Mouse (Mus musculus): Measurements from ENCODE around the gene Rasgef1a. TPM values are rescaled to one million over a fixed set of nuclear protein-coding genes. Genes with fewer than 3 reads are reported as not detected.

The Rasgef1a gene
- polyA plus RNA-seq, 1 experiment from 2014 or later, result 1.4 TPM

GRCm38 (mm10) chr6:118047811-118048505 is 36.7 kb downstream of the Rasgef1a start:
- no peaks in the 10 kb centered on the region for H3K4me1 ChIP-seq (replicated peaks; ENCODE audit: insufficient read depth, low read length)
- no peaks in the 10 kb centered on the region for H3K27me3 ChIP-seq (ENCODE audit: insufficient read depth, low read length)
- H3K4me2 ChIP-seq (ENCODE audit: low read length), result no peak overlapping the region
- H3K36me3 ChIP-seq (ENCODE audit: insufficient read depth, low read length), result no peaks in the 10 kb centered on the region
- WGBS, result 78% methylated on average over 4 of the region's 4 CpGs
- no peak overlapping the region for H3K27ac ChIP-seq
- ATAC-seq (replicated peaks; ENCODE audit: low FRiP score, low read depth) (no peak), DNase-seq (ENCODE audit: low spot score) (no peak)
- H3K9ac ChIP-seq (ENCODE audit: low read depth, low read length), result no peak overlapping the region
- no peak for TF ChIP-seq CTCF (IDR thresholded peaks at IDR 0.05; ENCODE audit: low read depth)
- no peaks in the 10 kb centered on the region for H3K9me3 ChIP-seq (replicated peaks; ENCODE audit: low read length)
- no peak overlapping the region for H3K4me3 ChIP-seq (replicated peaks; ENCODE audit: low read depth, low read length)

GRCm38 (mm10) chr6:118049776-118050175 is 38.5 kb downstream of the Rasgef1a start:
- H3K4me1 ChIP-seq (replicated peaks; ENCODE audit: insufficient read depth, low read length), result no peaks in the 10 kb centered on the region
- no peak for TF ChIP-seq CTCF (IDR thresholded peaks at IDR 0.05; ENCODE audit: low read depth)
- ATAC-seq (replicated peaks; ENCODE audit: low FRiP score, low read depth), result no peak
- WGBS, result 86% methylated on average over 6 of the region's 6 CpGs
- DNase-seq (ENCODE audit: low spot score), result no peak
- H3K9ac ChIP-seq (ENCODE audit: low read depth, low read length), result no peak overlapping the region
- H3K4me3 ChIP-seq (replicated peaks; ENCODE audit: low read depth, low read length), result no peak overlapping the region
- no peaks in the 10 kb centered on the region for H3K36me3 ChIP-seq (ENCODE audit: insufficient read depth, low read length)
- H3K9me3 ChIP-seq (replicated peaks; ENCODE audit: low read length), result no peaks in the 10 kb centered on the region
- H3K27me3 ChIP-seq (ENCODE audit: insufficient read depth, low read length), result no peaks in the 10 kb centered on the region
- H3K27ac ChIP-seq, result no peak overlapping the region
- no peak overlapping the region for H3K4me2 ChIP-seq (ENCODE audit: low read length)

GRCm38 (mm10) chr6:118051474-118051873 is 40.2 kb downstream of the Rasgef1a start:
- no peak for DNase-seq (ENCODE audit: low spot score)
- no peak overlapping the region for H3K4me3 ChIP-seq (replicated peaks; ENCODE audit: low read depth, low read length)
- no peak overlapping the region for H3K4me2 ChIP-seq (ENCODE audit: low read length)
- H3K9ac ChIP-seq (ENCODE audit: low read depth, low read length), result no peak overlapping the region
- H3K27ac ChIP-seq, result no peak overlapping the region
- ATAC-seq (replicated peaks; ENCODE audit: low FRiP score, low read depth), result no peak
- no peaks in the 10 kb centered on the region for H3K27me3 ChIP-seq (ENCODE audit: insufficient read depth, low read length)
- WGBS, result 82% methylated on average over 4 of the region's 4 CpGs
- TF ChIP-seq CTCF (IDR thresholded peaks at IDR 0.05; ENCODE audit: low read depth), result no peak
- H3K4me1 ChIP-seq (replicated peaks; ENCODE audit: insufficient read depth, low read length), result no peaks in the 10 kb centered on the region
- H3K9me3 ChIP-seq (replicated peaks; ENCODE audit: low read length), result no peaks in the 10 kb centered on the region
- no peaks in the 10 kb centered on the region for H3K36me3 ChIP-seq (ENCODE audit: insufficient read depth, low read length)

- DNase-seq (ENCODE audit: low spot score) (no peak), ATAC-seq (replicated peaks; ENCODE audit: low FRiP score, low read depth) (no peak)
- Histone ChIP-seq H3K36me3 (ENCODE audit: insufficient read depth, low read length) (no peaks in the 10 kb centered on the region), H3K4me3 (replicated peaks; ENCODE audit: low read depth, low read length) (no peak overlapping the region), H3K27ac (no peak overlapping the region), H3K9ac (ENCODE audit: low read depth, low read length) (no peak overlapping the region), H3K9me3 (replicated peaks; ENCODE audit: low read length) (no peaks in the 10 kb centered on the region), H3K4me1 (replicated peaks; ENCODE audit: insufficient read depth, low read length) (no peaks in the 10 kb centered on the region), H3K27me3 (ENCODE audit: insufficient read depth, low read length) (no peaks in the 10 kb centered on the region), H3K4me2 (ENCODE audit: low read length) (no peak overlapping the region)
- TF ChIP-seq CTCF (IDR thresholded peaks at IDR 0.05; ENCODE audit: low read depth), result no peak
- WGBS, result 88% methylated on average over 10 of the region's 10 CpGs
Measured at GRCm38 (mm10) chr6:118055209-118055608, 44.0 kb downstream of the Rasgef1a start.

- no peaks in the 10 kb centered on the region for H3K4me1 ChIP-seq (replicated peaks; ENCODE audit: insufficient read depth, low read length)
- H3K27me3 ChIP-seq (ENCODE audit: insufficient read depth, low read length), result no peaks in the 10 kb centered on the region
- H3K9me3 ChIP-seq (replicated peaks; ENCODE audit: low read length), result no peaks in the 10 kb centered on the region
- no peak overlapping the region for H3K27ac ChIP-seq
- no peaks in the 10 kb centered on the region for H3K36me3 ChIP-seq (ENCODE audit: insufficient read depth, low read length)
- H3K9ac ChIP-seq (ENCODE audit: low read depth, low read length), result no peak overlapping the region
- TF ChIP-seq CTCF (IDR thresholded peaks at IDR 0.05; ENCODE audit: low read depth), result no peak
- DNase-seq (ENCODE audit: low spot score), result no peak
- H3K4me3 ChIP-seq (replicated peaks; ENCODE audit: low read depth, low read length), result no peak overlapping the region
- no peak overlapping the region for H3K4me2 ChIP-seq (ENCODE audit: low read length)
- 93% methylated on average over 4 of the region's 4 CpGs for WGBS
- ATAC-seq (replicated peaks; ENCODE audit: low FRiP score, low read depth), result no peak
Measured at GRCm38 (mm10) chr6:118061266-118061665, 50.0 kb downstream of the Rasgef1a start.

GRCm38 (mm10) chr6:118063266-118063665 is 52.0 kb downstream of the Rasgef1a start:
- H3K4me1 ChIP-seq (replicated peaks; ENCODE audit: insufficient read depth, low read length), result no peaks in the 10 kb centered on the region
- no peaks in the 10 kb centered on the region for H3K9me3 ChIP-seq (replicated peaks; ENCODE audit: low read length)
- 74% methylated on average over 5 of the region's 5 CpGs for WGBS
- ATAC-seq (replicated peaks; ENCODE audit: low FRiP score, low read depth), result no peak
- H3K4me2 ChIP-seq (ENCODE audit: low read length), result no peak overlapping the region
- no peaks in the 10 kb centered on the region for H3K36me3 ChIP-seq (ENCODE audit: insufficient read depth, low read length)
- no peak overlapping the region for H3K4me3 ChIP-seq (replicated peaks; ENCODE audit: low read depth, low read length)
- H3K9ac ChIP-seq (ENCODE audit: low read depth, low read length), result no peak overlapping the region
- TF ChIP-seq CTCF (IDR thresholded peaks at IDR 0.05; ENCODE audit: low read depth), result no peak
- H3K27ac ChIP-seq, result no peak overlapping the region
- H3K27me3 ChIP-seq (ENCODE audit: insufficient read depth, low read length), result no peaks in the 10 kb centered on the region
- DNase-seq (ENCODE audit: low spot score), result no peak
